Mouse (Mus musculus) bone marrow macrophage, adult 2 months (primary cell): ENCODE results near the gene Arhgap28.

Experiments used
- CTCF ChIP-seq: IDR thresholded peaks from 2 replicates; pipeline ENCODE4 v1.5.1; 2012; ENCODE audit warnings: low read depth, mild to moderate bottlenecking, low read length, moderate library complexity
- POLR2A ChIP-seq: IDR thresholded peaks from 2 replicates; pipeline ENCODE4 v1.6.1; 2012; ENCODE audit warnings: mild to moderate bottlenecking, low read depth, low read length, borderline replicate concordance

DNA sequence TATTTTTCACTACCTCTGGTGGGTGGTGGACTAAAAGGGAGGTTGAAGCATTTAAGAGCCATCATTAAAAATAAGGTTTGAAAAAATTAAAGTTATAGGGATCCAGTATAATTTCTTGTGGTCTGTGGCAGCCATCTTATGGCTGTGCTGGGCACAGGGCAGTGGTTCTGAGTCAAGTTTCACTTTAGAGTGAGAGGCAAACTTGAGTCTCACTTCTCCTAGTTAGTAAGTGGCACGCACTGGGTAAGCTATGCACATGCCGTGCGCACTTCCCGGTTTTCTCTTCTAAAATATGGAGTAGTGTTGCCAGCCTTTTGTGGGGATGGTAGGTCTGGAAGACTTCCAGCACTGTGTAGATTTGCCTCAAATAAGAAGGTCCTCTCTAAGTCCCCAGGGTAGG lies 38.5 kb upstream of the Arhgap28 start:
- no peak for TF ChIP-seq CTCF
- no peak for TF ChIP-seq POLR2A
